Mouse (Mus musculus): ENCODE measurements around the gene Sohlh1.

- TF ChIP-seq POLR2A (IDR thresholded peaks at IDR 0.05; ENCODE audit: insufficient read depth, low read depth, low read length) (no peak), CTCF (IDR thresholded peaks at IDR 0.05; ENCODE audit: insufficient read depth, low read depth, low read length) (no peak)
Measured at GRCm38 (mm10) chr2:25828344-25828947, 18.6 kb downstream of the Sohlh1 start.
